Mouse (Mus musculus) embryonic facial prominence, embryonic 14.5 days (tissue): ENCODE data around the gene Olfr427. TPM values are rescaled to one million over a fixed set of nuclear protein-coding genes. Genes with fewer than 3 reads are reported as not detected.
A peak's percentile ranks its signal among the peaks of the same experiment; 100 is the strongest.

Experiments used
- ATAC-seq: fragments of 200-750 bp; cut with Nextera tagmentation; 2 replicates; pipeline ENCODE4 v1.8.0; 2017; ENCODE audit warnings: low read depth, moderate number of reproducible peaks, moderate TSS enrichment
- DNase-seq: peaks from one replicate; pipeline ENCODE4 v3.0.0-alpha.2; 2015; ENCODE audit warnings: low spot score
- H3K27ac ChIP-seq: fragments of 300-500 bp; sonication (generic); replicated peaks from 2 replicates; pipeline ENCODE4 v1.5.1; 2014; ENCODE audit warnings: low read depth, mild to moderate bottlenecking, low read length, moderate library complexity
- H3K27me3 ChIP-seq: fragments of 300-500 bp; sonication (generic); replicated peaks from 2 replicates; pipeline ENCODE4 v1.6.1; 2014; ENCODE audit warnings: low read length; ENCODE audit not compliant: control insufficient read depth, insufficient read depth
- H3K36me3 ChIP-seq: fragments of 300-500 bp; sonication (generic); 2 replicates; pipeline ENCODE4 v1.6.1; 2014; ENCODE audit warnings: low read length, mixed read lengths; ENCODE audit not compliant: control insufficient read depth, insufficient read depth
- H3K4me1 ChIP-seq: fragments of 300-500 bp; sonication (generic); 2 replicates; pipeline ENCODE4 v1.6.1; 2014; ENCODE audit warnings: antibody characterized with exemption, low read length; ENCODE audit not compliant: control insufficient read depth, insufficient read depth
- H3K4me2 ChIP-seq: fragments of 300-500 bp; sonication (generic); 2 replicates; pipeline ENCODE4 v1.6.1; 2014; ENCODE audit warnings: low read depth, mild to moderate bottlenecking, low read length, moderate library complexity, mixed read lengths
- H3K4me3 ChIP-seq: fragments of 300-500 bp; sonication (generic); 2 replicates; pipeline ENCODE4 v1.5.1; 2014; ENCODE audit warnings: low read depth, mild to moderate bottlenecking, low read length
- H3K9ac ChIP-seq: fragments of 300-500 bp; sonication (generic); 2 replicates; pipeline ENCODE4 v1.6.1; 2014; ENCODE audit warnings: low read depth, mild to moderate bottlenecking, low read length, moderate library complexity, mixed read lengths
- H3K9me3 ChIP-seq: fragments of 300-500 bp; sonication (generic); 2 replicates; pipeline ENCODE4 v1.6.1; 2016; ENCODE audit warnings: low read length; ENCODE audit not compliant: control insufficient read depth
- WGBS: fragments of 180-500 bp; shearing (Covaris S2); extraction: QIAGEN DNeasy Blood & Tissue Kit; methylation state at CpG from one replicate; pipeline ENCODE4 v1.1.7; 2014; 5-methylcytosine and 5-hydroxymethylcytosine counted together
- polyA plus RNA-seq: library from polyadenylated mRNA; unstranded; fragments of >200 nt; fragmentation: Nextera tagmentation; extraction: Ambion mirVana; gene quantifications from 2 replicates; pipeline ENCODE4 v1.2.1, GENCODE M21; 2014

Gene Olfr427
- polyA plus RNA-seq, 1 experiment from 2014 or later = not detected

GRCm38 (mm10) chr1:174066305-174066704 is 30.4 kb upstream of the Olfr427 start, which contains the start of gene Olfr430:
Gene Olfr430, plus strand, starts transcription at chr1:174066605.
- WGBS = 77% methylated on average over 3 of the region's 3 CpGs
- no peaks in the 10 kb centered on the region for H3K27me3 ChIP-seq
- no peak within 1 kb of the TSS for H3K4me3 ChIP-seq
- no peaks in the 10 kb centered on the region for H3K9me3 ChIP-seq
- DNase-seq (no peak), ATAC-seq (no peak)
- H3K4me2 ChIP-seq = no peak within 1 kb of the TSS
- no peak within 1 kb of the TSS for H3K27ac ChIP-seq
- no peaks in the 10 kb centered on the region for H3K4me1 ChIP-seq
- no peak within 1 kb of the TSS for H3K9ac ChIP-seq
- H3K36me3 ChIP-seq = no peaks in the 10 kb centered on the region

DNA sequence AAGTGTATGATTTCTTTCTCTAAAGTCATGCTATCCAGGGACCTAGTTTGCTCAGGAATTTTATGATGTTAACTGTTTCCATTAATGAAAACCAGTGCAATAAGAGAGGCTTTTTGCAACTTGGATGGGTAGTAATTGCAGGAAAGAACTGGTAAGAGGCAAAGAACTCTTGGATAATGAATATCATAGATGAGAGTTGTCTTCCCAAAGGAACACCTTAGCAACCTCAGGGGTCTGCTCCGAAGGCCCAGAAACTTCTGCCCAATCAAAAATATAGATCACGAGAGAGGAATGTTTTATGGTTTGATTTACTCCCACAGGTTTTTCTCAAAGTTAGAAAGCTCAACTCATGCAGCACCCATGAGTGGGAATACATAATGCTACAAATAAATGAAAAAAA is 12.7 kb upstream of the Olfr427 start, which contains the start of gene Olfr429:
Olfr429 (plus strand) TSS at position 301 of the 400 bp plus-strand sequence.
- 75% methylated on average over 2 of the region's 2 CpGs for WGBS
- ATAC-seq = no peak
- H3K27ac ChIP-seq = no peak within 1 kb of the TSS

DNA sequence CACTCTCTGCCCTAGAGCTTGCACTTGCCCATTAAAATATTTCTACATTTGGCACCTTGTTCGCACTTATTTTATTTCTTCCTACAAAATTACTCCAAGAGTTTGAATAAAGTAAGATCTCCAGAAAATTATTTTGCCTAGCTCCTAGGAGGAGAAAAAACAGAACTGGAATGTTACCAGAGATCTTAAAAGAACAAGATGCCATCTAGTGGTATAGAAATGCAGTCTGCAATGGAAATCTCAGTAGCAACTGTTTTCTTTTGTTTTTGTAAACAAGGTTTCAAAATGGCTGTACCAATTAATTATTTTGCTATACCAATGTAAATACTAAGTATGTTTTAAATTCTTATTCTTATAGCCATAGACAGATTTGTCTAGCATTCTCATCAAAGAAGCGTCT is 7.0 kb downstream of the Olfr427 start:
- ATAC-seq (no peak), DNase-seq (peak; percentile 5)
- Histone ChIP-seq H3K4me3 (no peak overlapping the region), H3K9me3 (no peaks in the 10 kb centered on the region), H3K9ac (no peak overlapping the region), H3K27me3 (no peaks in the 10 kb centered on the region), H3K27ac (no peak overlapping the region), H3K36me3 (no peaks in the 10 kb centered on the region), H3K4me2 (no peak overlapping the region), H3K4me1 (no peaks in the 10 kb centered on the region)
- WGBS = 62% methylated on average over 2 of the region's 2 CpGs

More for the DNA sequence above, 12.7 kb upstream of the Olfr427 start, which contains the start of gene Olfr429:
- Histone ChIP-seq H3K36me3 (no peaks in the 10 kb centered on the region), H3K27me3 (no peaks in the 10 kb centered on the region), H3K9me3 (no peaks in the 10 kb centered on the region), H3K4me3 (no peak within 1 kb of the TSS), H3K4me1 (no peaks in the 10 kb centered on the region), H3K9ac (no peak within 1 kb of the TSS), H3K4me2 (no peak within 1 kb of the TSS)
- no peak for DNase-seq

- H3K27me3 ChIP-seq = no peaks in the 10 kb centered on the region
- WGBS = 53% methylated on average over 2 of the region's 2 CpGs
- no peaks in the 10 kb centered on the region for H3K36me3 ChIP-seq
- no peaks in the 10 kb centered on the region for H3K4me1 ChIP-seq
- no peak within 1 kb of the TSS for H3K4me2 ChIP-seq
- H3K9ac ChIP-seq = no peak within 1 kb of the TSS
- ATAC-seq = no peak
- DNase-seq = no peak
- no peak within 1 kb of the TSS for H3K27ac ChIP-seq
- no peak within 1 kb of the TSS for H3K4me3 ChIP-seq
- H3K9me3 ChIP-seq = no peaks in the 10 kb centered on the region
Measured at GRCm38 (mm10) chr1:174121062-174121461, 24.4 kb downstream of the Olfr427 start, which contains the start of gene Olfr231. Gene Olfr231, minus strand, starts transcription at chr1:174121162.

- Histone ChIP-seq H3K27ac (no peak within 1 kb of the TSS), H3K4me1 (no peaks in the 10 kb centered on the region), H3K36me3 (no peaks in the 10 kb centered on the region), H3K4me2 (no peak within 1 kb of the TSS), H3K9me3 (no peaks in the 10 kb centered on the region), H3K9ac (no peak within 1 kb of the TSS), H3K27me3 (no peaks in the 10 kb centered on the region), H3K4me3 (no peak within 1 kb of the TSS)
- WGBS = 71% methylated on average over 3 of the region's 3 CpGs
- DNase-seq (no peak), ATAC-seq (no peak)
Measured at GRCm38 (mm10) chr1:174131217-174131616, 34.5 kb downstream of the Olfr427 start, which contains the start of gene Olfr424. Gene Olfr424, plus strand, starts transcription at chr1:174131517.

- DNase-seq = no peak
- Histone ChIP-seq H3K27ac (no peak overlapping the region), H3K9me3 (no peaks in the 10 kb centered on the region)
Measured at GRCm38 (mm10) chr1:174131999-174132398, 35.3 kb downstream of the Olfr427 start.

DNA sequence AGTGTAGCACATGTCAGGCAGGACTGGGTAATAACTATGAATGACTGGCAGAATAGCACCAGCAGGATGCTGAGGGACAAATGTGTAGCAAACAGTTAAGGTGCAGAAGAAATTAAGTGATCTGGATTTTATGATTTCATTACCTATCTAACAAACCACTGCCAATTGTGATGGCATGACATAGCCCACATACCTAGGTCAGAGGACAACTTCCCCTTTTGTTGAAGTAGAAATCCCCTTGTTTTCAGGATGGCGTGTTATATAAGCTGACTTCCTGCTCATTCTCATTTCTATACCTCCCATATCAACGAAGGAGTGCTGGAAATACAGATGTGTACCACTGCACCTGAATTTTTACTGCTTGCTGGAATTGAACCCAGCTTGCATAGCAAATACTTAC is 44.7 kb downstream of the Olfr427 start:
- Histone ChIP-seq H3K9ac (no peak overlapping the region), H3K36me3 (no peaks in the 10 kb centered on the region), H3K4me2 (no peak overlapping the region), H3K27me3 (no peaks in the 10 kb centered on the region), H3K4me1 (no peaks in the 10 kb centered on the region), H3K27ac (no peak overlapping the region), H3K4me3 (no peak overlapping the region), H3K9me3 (no peaks in the 10 kb centered on the region)
- WGBS = 74% methylated on average over 2 of the region's 2 CpGs
- no peak for DNase-seq
- no peak for ATAC-seq

More at GRCm38 (mm10) chr1:174131999-174132398, 35.3 kb downstream of the Olfr427 start:
- H3K4me1 ChIP-seq = no peaks in the 10 kb centered on the region
- no peak overlapping the region for H3K9ac ChIP-seq
- no peaks in the 10 kb centered on the region for H3K36me3 ChIP-seq
- H3K4me2 ChIP-seq = no peak overlapping the region
- WGBS = 66% methylated on average over 3 of the region's 3 CpGs
- no peak for ATAC-seq
- H3K27me3 ChIP-seq = no peaks in the 10 kb centered on the region
- no peak overlapping the region for H3K4me3 ChIP-seq

- no peaks in the 10 kb centered on the region for H3K9me3 ChIP-seq
- H3K27me3 ChIP-seq = no peaks in the 10 kb centered on the region
- H3K4me1 ChIP-seq = no peaks in the 10 kb centered on the region
- ATAC-seq (no peak), DNase-seq (no peak)
- H3K4me2 ChIP-seq = no peak overlapping the region
- H3K4me3 ChIP-seq = no peak overlapping the region
- no peaks in the 10 kb centered on the region for H3K36me3 ChIP-seq
- H3K27ac ChIP-seq = no peak overlapping the region
- WGBS = 90% methylated on average over 1 of the region's 1 CpGs
- H3K9ac ChIP-seq = no peak overlapping the region
Measured at GRCm38 (mm10) chr1:174146696-174147095, 50.0 kb downstream of the Olfr427 start.

- no peak overlapping the region for H3K27ac ChIP-seq
- no peaks in the 10 kb centered on the region for H3K4me1 ChIP-seq
- no peak for ATAC-seq
- H3K9ac ChIP-seq = no peak overlapping the region
- H3K36me3 ChIP-seq = no peaks in the 10 kb centered on the region
- no peak overlapping the region for H3K4me3 ChIP-seq
- no peak overlapping the region for H3K4me2 ChIP-seq
- DNase-seq = no peak
- H3K9me3 ChIP-seq = no peaks in the 10 kb centered on the region
- no peaks in the 10 kb centered on the region for H3K27me3 ChIP-seq
- 78% methylated on average over 2 of the region's 2 CpGs for WGBS
Measured at GRCm38 (mm10) chr1:174149289-174149688, 52.6 kb downstream of the Olfr427 start.
